Mouse (Mus musculus) kidney, postnatal 4 days (tissue): Measurements from ENCODE around the gene Gm20388.
"Not testable (repeated sequence)": the region's sequence is repeated elsewhere in the genome, so short reads cannot be mapped to it uniquely, and the experiment has no call there.

Experiments
- DNase-seq, 2 experiments: peaks; one replicate each; pipeline ENCODE4 v3.0.0; 2021; ENCODE audit warnings: mixed read lengths in 2 of 2

The Gm20388 gene

GRCm38 (mm10) chr8:123950077-123950802, 4039.6 kb downstream of the Gm20388 start:
- DNase-seq, result peak; percentile 63 to 78

GRCm38 (mm10) chr8:123953686-123954085, 4043.0 kb downstream of the Gm20388 start:
- DNase-seq, result no peak

- DNase-seq, result no peak
Measured at GRCm38 (mm10) chr8:123954246-123954645, 4043.6 kb downstream of the Gm20388 start.

GRCm38 (mm10) chr8:123958130-123958529, 4047.5 kb downstream of the Gm20388 start:
- DNase-seq, result peak; percentile 7 to 16

- no peak for DNase-seq
Measured at GRCm38 (mm10) chr8:123959473-123959872, 4048.8 kb downstream of the Gm20388 start.

GRCm38 (mm10) chr8:123960056-123960455, 4049.4 kb downstream of the Gm20388 start:
- DNase-seq, result peak in 1 of 2 experiments; percentile 5

GRCm38 (mm10) chr8:123960556-123960955, 4049.9 kb downstream of the Gm20388 start:
- not testable (repeated sequence) for DNase-seq

GRCm38 (mm10) chr8:123961371-123961770, 4050.7 kb downstream of the Gm20388 start:
- DNase-seq, result no peak

GRCm38 (mm10) chr8:123966896-123967295, 4056.3 kb downstream of the Gm20388 start:
- DNase-seq, result no peak

- no peak for DNase-seq
Measured at GRCm38 (mm10) chr8:123973495-123973894, 4062.9 kb downstream of the Gm20388 start.

- DNase-seq, result no peak
Measured at GRCm38 (mm10) chr8:123977499-123977898, 4066.9 kb downstream of the Gm20388 start.

- peak; percentile 80 to 85 for DNase-seq
Measured at GRCm38 (mm10) chr8:123978166-123978838, 4067.7 kb downstream of the Gm20388 start.

- DNase-seq, result no peak
Measured at GRCm38 (mm10) chr8:123978926-123979325, 4068.3 kb downstream of the Gm20388 start.

GRCm38 (mm10) chr8:123980239-123980638, 4069.6 kb downstream of the Gm20388 start:
- no peak for DNase-seq

- DNase-seq, result peak in 1 of 2 experiments; percentile 27
Measured at GRCm38 (mm10) chr8:123981674-123982073, 4071.0 kb downstream of the Gm20388 start.

- DNase-seq, result peak in 1 of 2 experiments; percentile 68
Measured at GRCm38 (mm10) chr8:123982291-123982793, 4071.7 kb downstream of the Gm20388 start.

GRCm38 (mm10) chr8:123982826-123983400, 4072.3 kb downstream of the Gm20388 start, which contains the start of gene Abcb10:
TSS of gene Abcb10 (minus strand) at chr8:123983122.
- DNase-seq, result peak; percentile 90 to 94

GRCm38 (mm10) chr8:123988605-123989038, 4078.0 kb downstream of the Gm20388 start:
- DNase-seq, result no peak

GRCm38 (mm10) chr8:123989128-123989527, 4078.5 kb downstream of the Gm20388 start:
- no peak for DNase-seq

GRCm38 (mm10) chr8:123990277-123991049, 4079.8 kb downstream of the Gm20388 start:
- DNase-seq, result no peak

GRCm38 (mm10) chr8:123992587-123992986, 4081.9 kb downstream of the Gm20388 start:
- DNase-seq, result peak in 1 of 2 experiments; percentile 27

- no peak for DNase-seq
Measured at GRCm38 (mm10) chr8:123993597-123993996, 4083.0 kb downstream of the Gm20388 start.
